Mouse (Mus musculus) brain, adult 2 months (tissue): ENCODE measurements at regions not wholly inside any gene's neighbourhood (a gene's known extent, or its start where the extent isn't known, plus 50 kb on each side); places are given as distances from the start of the nearest gene placed in this dataset.
A peak's percentile ranks its signal among the peaks of the same experiment; 100 is the strongest.

ENCODE experiments used
- DNase-seq: peaks from one replicate; pipeline ENCODE4 v3.0.0; 2011; ENCODE audit warnings: low read depth, low spot score

GRCm38 (mm10) chr4:53915326-53915725, 89.5 kb downstream of the Tmem38b start:
- DNase-seq = no peak

DNA sequence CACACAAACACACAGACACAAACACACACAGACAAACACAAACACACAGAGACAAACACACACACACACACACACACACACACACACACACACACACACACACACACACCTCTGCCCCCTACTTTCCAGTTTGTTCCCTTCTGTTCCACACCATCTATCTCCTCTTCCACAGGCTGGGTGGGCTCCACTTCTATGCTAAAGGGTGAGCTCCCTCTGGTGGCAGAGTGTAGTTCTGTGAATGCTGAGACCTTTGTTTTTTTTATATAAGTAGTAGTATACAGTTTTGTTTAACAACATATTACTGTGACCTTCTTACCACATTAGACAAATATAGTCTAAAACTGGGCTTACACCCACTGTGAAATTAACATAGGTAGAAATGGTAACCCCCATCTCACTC, 93.3 kb downstream of the Tmem38b start:
- DNase-seq = peak; percentile 57

- DNase-seq = no peak
These were observed 94.7 kb downstream of the Tmem38b start for GRCm38 (mm10) chr4:53920587-53920986.

GRCm38 (mm10) chr4:53931068-53931467, 105.2 kb downstream of the Tmem38b start:
- DNase-seq = no peak

GRCm38 (mm10) chr4:53931499-53931898, 105.7 kb downstream of the Tmem38b start:
- DNase-seq = peak; percentile 88

- DNase-seq = no peak
These were observed 109.5 kb downstream of the Tmem38b start for GRCm38 (mm10) chr4:53935306-53935705.

- DNase-seq = no peak
These were observed 122.9 kb downstream of the Tmem38b start for GRCm38 (mm10) chr4:53948736-53949135.

DNA sequence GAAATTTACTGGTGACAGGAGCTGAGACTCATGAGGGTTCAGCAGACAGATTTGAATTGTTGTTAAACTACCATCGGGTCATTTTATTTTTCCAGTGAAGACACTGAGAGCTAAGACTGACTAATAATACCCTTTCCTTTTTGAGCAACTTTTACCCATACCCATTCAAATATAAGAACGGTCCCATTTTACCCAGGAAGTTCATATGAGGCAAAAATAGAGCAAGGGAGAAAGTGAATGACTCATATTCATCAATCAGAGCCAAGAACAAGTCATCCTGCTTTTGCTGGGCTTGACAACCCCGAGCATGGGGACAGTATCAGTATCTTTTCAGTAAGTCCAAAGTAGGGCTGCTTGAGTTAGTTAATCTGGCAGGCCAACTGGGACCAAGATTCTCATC, 123.3 kb downstream of the Tmem38b start:
- DNase-seq = peak; percentile 32

GRCm38 (mm10) chr4:53950496-53950895, 124.7 kb downstream of the Tmem38b start:
- no peak for DNase-seq

- peak; percentile 35 for DNase-seq
These were observed 125.3 kb downstream of the Tmem38b start for GRCm38 (mm10) chr4:53951003-53951733.

GRCm38 (mm10) chr4:53951734-53952109, 125.9 kb downstream of the Tmem38b start:
- peak; percentile 35 for DNase-seq

DNA sequence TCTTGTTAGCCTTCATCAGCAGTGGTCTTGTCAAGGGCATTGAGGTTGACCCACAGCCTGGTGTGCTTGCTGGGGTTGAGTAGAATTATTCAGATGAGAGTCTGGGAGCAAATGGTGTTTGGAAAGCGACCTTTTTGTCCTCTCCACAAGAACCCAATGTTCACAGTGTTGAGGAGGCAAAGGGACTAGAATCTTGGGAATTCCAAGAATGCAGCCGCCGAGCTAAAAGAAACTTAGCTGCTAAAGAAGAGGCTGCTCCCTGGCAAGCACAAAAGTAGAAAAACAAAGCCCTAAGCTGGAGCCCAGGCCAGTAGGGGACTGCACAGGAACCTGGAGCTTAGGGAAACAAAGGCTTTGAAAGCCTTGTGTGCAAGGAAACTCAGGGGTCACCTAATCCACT, 126.4 kb downstream of the Tmem38b start:
- no peak for DNase-seq

GRCm38 (mm10) chr4:53962458-53962857, 136.6 kb downstream of the Tmem38b start:
- DNase-seq = no peak

DNA sequence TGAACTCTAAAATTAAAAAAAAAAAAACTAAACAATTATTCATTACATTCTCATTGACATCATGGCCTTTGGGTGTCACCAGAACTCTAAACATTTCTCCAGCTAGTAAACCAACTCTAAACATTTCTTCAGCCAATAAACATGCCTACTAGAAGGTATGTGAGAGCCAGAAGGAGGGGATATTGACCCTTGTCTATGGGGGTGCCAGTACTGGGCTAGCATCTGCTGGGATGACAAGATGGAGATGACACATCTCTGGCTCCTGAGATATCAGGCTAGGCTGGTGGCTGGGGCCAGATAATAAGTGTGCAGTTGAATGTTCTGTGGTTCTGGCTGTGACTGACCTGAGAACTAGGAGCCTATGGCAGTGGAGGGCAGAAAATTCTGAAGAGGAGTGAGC, 144.6 kb downstream of the Tmem38b start:
- no peak for DNase-seq

DNA sequence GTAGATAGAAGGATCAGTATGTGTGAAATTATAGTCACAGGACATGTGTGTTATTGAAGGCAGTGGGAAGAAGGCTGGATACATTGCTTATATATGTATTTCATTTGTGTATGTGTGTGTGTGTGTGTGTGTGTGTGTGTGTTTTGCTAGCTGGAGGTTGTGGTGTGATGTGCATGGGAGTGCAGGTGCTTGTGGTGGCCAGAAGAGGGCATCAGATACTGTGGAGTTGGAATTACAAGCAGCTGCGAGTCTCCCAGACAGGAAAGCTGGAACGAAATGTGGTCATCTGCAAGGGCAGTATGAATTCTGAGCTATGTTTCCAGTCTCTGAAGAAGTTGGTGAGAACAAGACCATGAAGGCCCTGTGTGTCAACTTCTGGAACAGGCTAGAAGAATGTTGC, 145.1 kb downstream of the Tmem38b start:
- DNase-seq = no peak

- DNase-seq = peak; percentile 17
These were observed 150.3 kb downstream of the Tmem38b start for GRCm38 (mm10) chr4:53976036-53976638.

DNA sequence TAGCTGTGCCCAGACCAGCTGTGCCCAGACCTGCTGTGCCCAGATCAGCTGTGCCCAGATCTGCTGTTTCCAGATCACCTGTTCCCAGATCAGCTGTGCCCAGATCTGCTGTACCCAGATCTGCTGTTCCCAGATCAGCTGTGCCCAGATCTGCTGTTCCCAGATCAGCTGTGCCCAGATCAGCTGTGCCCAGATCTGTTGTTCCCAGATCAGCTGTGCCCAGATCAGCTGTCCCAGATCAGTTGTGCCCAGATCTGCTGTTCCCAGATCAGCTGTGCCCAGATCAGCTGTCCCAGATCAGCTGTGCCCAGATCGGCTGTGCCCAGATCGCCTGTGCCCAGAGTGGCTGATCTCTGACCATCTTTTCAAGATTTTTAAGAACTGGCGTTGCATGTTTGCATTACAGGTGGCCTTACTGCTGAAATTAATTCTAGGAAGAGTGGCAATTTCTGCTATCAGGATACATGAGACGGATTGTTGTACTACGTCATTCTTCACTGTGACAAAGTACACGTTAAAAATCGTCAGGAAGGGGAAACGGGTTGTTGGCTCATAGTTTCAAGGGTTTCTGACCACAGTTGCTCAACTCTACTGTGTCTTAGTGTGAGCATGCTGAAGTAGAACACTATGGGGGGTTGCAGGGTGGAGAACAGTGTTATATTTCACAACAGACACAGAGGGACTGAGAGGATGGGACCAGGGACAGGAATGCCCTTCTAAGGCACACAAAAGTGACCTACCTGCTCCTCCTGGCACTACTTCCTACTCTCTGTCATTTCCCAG, 160.9 kb downstream of the Tmem38b start:
- no peak for DNase-seq

DNA sequence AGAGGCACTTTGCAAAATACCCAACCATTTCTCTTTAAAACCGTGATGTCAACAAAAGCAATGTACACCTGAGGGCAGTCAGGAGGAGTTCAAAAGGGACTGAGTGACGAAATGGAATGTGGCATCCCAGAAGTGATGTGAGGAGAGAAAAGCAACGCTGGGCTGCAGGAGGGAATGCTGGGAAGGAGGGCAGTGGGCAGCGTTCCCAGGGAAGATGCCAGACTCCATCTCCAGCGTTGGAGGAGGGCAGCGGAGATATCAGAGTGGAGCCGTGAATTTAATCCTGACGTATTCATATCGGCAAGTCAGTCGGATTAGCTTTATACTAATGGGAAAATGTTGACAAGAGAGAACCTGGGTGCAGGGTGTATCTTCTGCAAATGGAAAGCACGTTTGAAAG, 161.7 kb downstream of the Tmem38b start:
- no peak for DNase-seq

DNA sequence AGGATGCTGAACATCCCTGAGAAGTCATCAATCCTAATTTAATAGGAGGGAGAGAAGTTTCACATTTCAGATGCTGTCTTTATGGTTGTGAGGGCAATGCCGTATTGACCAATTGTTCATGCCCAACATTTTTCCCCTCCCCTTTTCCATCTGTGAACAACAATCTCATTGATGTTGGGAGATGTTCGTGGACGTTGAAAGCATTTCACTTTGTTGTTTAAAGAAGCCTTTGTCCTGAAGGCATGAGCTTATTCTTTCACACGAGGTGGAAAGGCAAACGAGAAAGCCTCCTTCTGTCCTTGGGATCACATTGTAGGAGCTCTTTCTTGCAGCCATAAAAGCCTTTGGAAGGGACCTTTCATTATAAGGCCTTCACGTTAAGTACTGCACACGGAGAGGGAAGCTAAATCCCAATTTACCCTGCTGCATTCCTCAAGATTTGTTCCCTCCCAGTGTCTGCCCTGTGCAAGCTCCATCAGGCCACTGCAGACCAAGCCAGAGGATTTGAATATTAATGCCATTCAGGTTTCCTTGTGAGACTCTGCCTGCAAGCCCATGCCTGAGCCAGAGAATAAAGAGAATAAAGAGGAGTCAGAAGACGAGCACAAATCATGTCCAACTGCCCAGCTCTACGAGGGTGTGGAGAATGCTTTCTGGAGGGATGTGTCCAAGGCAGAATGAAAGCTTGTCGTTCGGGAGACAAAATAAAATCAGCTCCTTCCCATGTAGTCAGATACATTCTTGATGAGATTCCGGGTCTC, 195.4 kb downstream of the Tmem38b start:
- peak; percentile 31 for DNase-seq

DNA sequence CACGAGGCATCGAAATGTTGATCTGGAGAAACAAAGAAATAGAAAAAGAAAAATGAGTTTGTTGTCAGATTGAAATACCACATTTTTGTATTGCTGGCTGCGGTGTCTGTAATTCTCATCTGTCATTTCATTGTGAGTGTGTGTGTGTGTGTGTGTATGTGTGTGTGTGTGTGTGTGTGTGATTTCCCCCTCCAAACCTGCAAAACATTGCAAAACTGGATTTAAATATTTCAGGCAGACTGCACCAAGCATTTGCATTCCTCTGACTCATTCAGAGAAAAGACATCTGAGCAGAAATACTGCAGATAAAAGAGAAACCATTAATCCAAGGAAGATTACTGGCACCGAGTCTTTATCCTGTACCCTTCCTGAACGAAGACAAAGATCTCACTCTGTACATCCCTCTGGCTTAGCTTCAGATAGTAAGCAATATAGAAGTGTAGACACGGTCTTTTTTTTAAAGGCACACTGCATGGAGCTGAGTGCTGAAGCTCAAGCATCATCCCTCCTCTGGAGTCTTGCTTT, 196.1 kb downstream of the Tmem38b start:
- DNase-seq = peak; percentile 51

- no peak for DNase-seq
These were observed 201.1 kb downstream of the Tmem38b start for GRCm38 (mm10) chr4:54026919-54027318.
